Mouse (Mus musculus) CH12.LX (cell line): ENCODE data around the gene Gm21970. TPM values are rescaled to one million over a fixed set of nuclear protein-coding genes. Genes with fewer than 3 reads are reported as not detected.

Experiments used
- DNase-seq: peaks from one replicate; pipeline ENCODE4 v3.0.0-alpha.2; 2013; ENCODE audit errors: extremely low read depth
- H3K27ac ChIP-seq: 2 replicates; pipeline ENCODE4 v1.5.1; 2012; ENCODE audit warnings: low read depth, mild to moderate bottlenecking, control low read depth, moderate library complexity; ENCODE audit not compliant: insufficient read depth
- H3K27me3 ChIP-seq: replicated peaks from 2 replicates; pipeline ENCODE3; 2012; ENCODE audit warnings: inconsistent platforms
- H3K36me3 ChIP-seq, 2 experiments: replicated peaks in 1 of 2; 2 replicates each; pipeline versions ENCODE3 to v1.6.1; 2012; ENCODE audit warnings: inconsistent platforms in 1 of 2, low read length in 1 of 2, mild to moderate bottlenecking in 1 of 2, mixed read lengths in 1 of 2, moderate library complexity in 1 of 2; ENCODE audit not compliant: control insufficient read depth in 1 of 2, insufficient read depth in 1 of 2
- H3K4me1 ChIP-seq, 2 experiments: 2 replicates each; pipeline ENCODE4 v1.6.1; 2012; ENCODE audit warnings: inconsistent platforms in 1 of 2, moderate library complexity in 1 of 2; ENCODE audit not compliant: insufficient read depth in 2 of 2, control insufficient read depth in 1 of 2
- H3K4me2 ChIP-seq: 2 replicates; pipeline ENCODE4 v1.6.1; 2012; ENCODE audit warnings: low read depth, mild to moderate bottlenecking, control low read depth; ENCODE audit not compliant: poor library complexity, insufficient read depth, severe bottlenecking
- H3K4me3 ChIP-seq, 3 experiments: fragments of 150-350 bp in 1 of 3; sonication (generic) in 1 of 3; replicated peaks in 1 of 3; 2 replicates each; pipeline versions ENCODE3 to v1.5.1; 2011 to 2012; ENCODE audit warnings: low read depth in 2 of 3, low read length in 2 of 3, mild to moderate bottlenecking in 2 of 3, moderate library complexity in 2 of 3, control low read depth in 1 of 3, improper control_type of control experiment in 1 of 3, inconsistent platforms in 1 of 3, mixed read lengths in 1 of 3; ENCODE audit not compliant: poor library complexity in 1 of 3
- H3K79me2 ChIP-seq: replicated peaks from 2 replicates; pipeline ENCODE4 v1.6.1; 2012; ENCODE audit warnings: mild to moderate bottlenecking, moderate library complexity; ENCODE audit not compliant: control insufficient read depth, poor library complexity, insufficient read depth, severe bottlenecking; ENCODE audit errors: extremely low read depth
- H3K9ac ChIP-seq: 2 replicates; pipeline ENCODE4 v1.6.1; 2012; ENCODE audit warnings: low read depth, mild to moderate bottlenecking, control low read depth, moderate library complexity; ENCODE audit not compliant: insufficient read depth
- H3K9me3 ChIP-seq: replicated peaks from 2 replicates; pipeline ENCODE3; 2012; ENCODE audit warnings: low read length, inconsistent platforms, mixed read lengths
- BHLHE40 ChIP-seq: IDR thresholded peaks from 2 replicates; pipeline ENCODE4 v1.6.1; 2011; ENCODE audit warnings: mild to moderate bottlenecking, low read depth, low read length, improper control_type of control experiment
- CHD1 ChIP-seq: IDR thresholded peaks from 2 replicates; pipeline ENCODE4 v1.6.1; 2012; ENCODE audit warnings: low read depth, low read length, improper control_type of control experiment, inconsistent platforms
- CHD2 ChIP-seq: IDR thresholded peaks from 2 replicates; pipeline ENCODE4 v1.6.1; 2011; ENCODE audit warnings: low read length, improper control_type of control experiment
- E2F4 ChIP-seq: IDR thresholded peaks from 2 replicates; pipeline ENCODE4 v1.6.1; 2011; ENCODE audit warnings: low read depth, low read length, improper control_type of control experiment; ENCODE audit not compliant: insufficient replicate concordance
- ELF1 ChIP-seq: IDR thresholded peaks from 2 replicates; pipeline ENCODE4 v1.6.1; 2014; ENCODE audit warnings: low read depth, mild to moderate bottlenecking, inconsistent platforms, low read length, improper control_type of control experiment
- EP300 ChIP-seq: IDR thresholded peaks from 2 replicates; pipeline ENCODE4 v1.6.1; 2011; ENCODE audit warnings: low read length, improper control_type of control experiment
- ETS1 ChIP-seq: conservative IDR thresholded peaks from 2 replicates; pipeline ENCODE4 v1.6.1; 2012; ENCODE audit warnings: low read depth, mild to moderate bottlenecking, inconsistent platforms, low read length, improper control_type of control experiment, moderate library complexity
- GABPA ChIP-seq: IDR thresholded peaks from 2 replicates; pipeline ENCODE4 v1.6.1; 2012; ENCODE audit warnings: low read depth, low read length, improper control_type of control experiment, inconsistent platforms; ENCODE audit not compliant: insufficient replicate concordance
- HCFC1 ChIP-seq: IDR thresholded peaks from 2 replicates; pipeline ENCODE4 v1.6.1; 2012; ENCODE audit warnings: low read depth, mild to moderate bottlenecking, inconsistent platforms, low read length, improper control_type of control experiment
- IRF4 ChIP-seq: IDR thresholded peaks from 2 replicates; pipeline ENCODE4 v1.6.1; 2014; ENCODE audit warnings: low read depth, mild to moderate bottlenecking, inconsistent platforms, low read length, improper control_type of control experiment
- JUN ChIP-seq: IDR thresholded peaks from 2 replicates; pipeline ENCODE4 v1.6.1; 2011; ENCODE audit warnings: low read depth, mild to moderate bottlenecking, low read length, improper control_type of control experiment, moderate library complexity; ENCODE audit not compliant: insufficient read depth
- JUND ChIP-seq: conservative IDR thresholded peaks from 2 replicates; pipeline ENCODE4 v1.6.1; 2011; ENCODE audit warnings: low read depth, low read length, improper control_type of control experiment
- KAT2A ChIP-seq: IDR thresholded peaks from 2 replicates; pipeline ENCODE4 v1.6.1; 2012; ENCODE audit warnings: low read length, improper control_type of control experiment, inconsistent platforms; ENCODE audit not compliant: insufficient replicate concordance
- MAFK ChIP-seq: IDR thresholded peaks from 2 replicates; pipeline ENCODE4 v1.6.1; 2011; ENCODE audit warnings: low read length, improper control_type of control experiment; ENCODE audit not compliant: insufficient replicate concordance
- MAZ ChIP-seq: IDR thresholded peaks from 2 replicates; pipeline ENCODE4 v1.6.1; 2012; ENCODE audit warnings: low read depth, mild to moderate bottlenecking, inconsistent platforms, low read length, improper control_type of control experiment, moderate library complexity
- MEF2A ChIP-seq: IDR thresholded peaks from 2 replicates; pipeline ENCODE4 v1.6.1; 2014; ENCODE audit warnings: low read depth, mild to moderate bottlenecking, inconsistent platforms, low read length, improper control_type of control experiment, borderline replicate concordance
- MXI1 ChIP-seq: IDR thresholded peaks from 2 replicates; pipeline ENCODE4 v1.6.1; 2011; ENCODE audit warnings: mild to moderate bottlenecking, low read depth, low read length, improper control_type of control experiment
- MYC ChIP-seq: IDR thresholded peaks from 2 replicates; pipeline ENCODE4 v1.6.1; 2011; ENCODE audit warnings: low read depth, mild to moderate bottlenecking, improper control_type of control experiment, low read length
- NRF1 ChIP-seq: IDR thresholded peaks from 2 replicates; pipeline ENCODE4 v1.6.1; 2014; ENCODE audit warnings: low read depth, mild to moderate bottlenecking, inconsistent platforms, low read length, improper control_type of control experiment, moderate library complexity
- POLR2A ChIP-seq: IDR thresholded peaks from 2 replicates; pipeline ENCODE4 v1.6.1; 2011; ENCODE audit warnings: low read depth, mild to moderate bottlenecking, improper control_type of control experiment, low read length
- POLR2AphosphoS2 ChIP-seq: IDR thresholded peaks from 2 replicates; pipeline ENCODE4 v1.6.1; 2011; ENCODE audit warnings: low read depth, low read length, improper control_type of control experiment
- RAD21 ChIP-seq: IDR thresholded peaks from 2 replicates; pipeline ENCODE4 v1.6.1; 2011; ENCODE audit warnings: low read depth, mild to moderate bottlenecking, low read length, improper control_type of control experiment, moderate library complexity
- RCOR1 ChIP-seq: conservative IDR thresholded peaks from 2 replicates; pipeline ENCODE4 v1.6.1; 2012; ENCODE audit warnings: low read depth, mild to moderate bottlenecking, inconsistent platforms, low read length, improper control_type of control experiment
- SIN3A ChIP-seq: IDR thresholded peaks from 2 replicates; pipeline ENCODE4 v1.6.1; 2012; ENCODE audit warnings: low read length, improper control_type of control experiment, inconsistent platforms
- TCF12 ChIP-seq: IDR thresholded peaks from 2 replicates; pipeline ENCODE4 v1.6.1; 2014; ENCODE audit warnings: low read depth, mild to moderate bottlenecking, inconsistent platforms, low read length, improper control_type of control experiment
- UBTF ChIP-seq: IDR thresholded peaks from 2 replicates; pipeline ENCODE4 v1.6.1; 2012; ENCODE audit warnings: low read depth, mild to moderate bottlenecking, inconsistent platforms, low read length, improper control_type of control experiment, moderate library complexity
- USF1 ChIP-seq: IDR thresholded peaks from 2 replicates; pipeline ENCODE4 v1.6.1; 2014; ENCODE audit warnings: low read depth, mild to moderate bottlenecking, inconsistent platforms, low read length, improper control_type of control experiment
- USF2 ChIP-seq: conservative IDR thresholded peaks from 2 replicates; pipeline ENCODE4 v1.6.1; 2011; ENCODE audit warnings: low read depth, low read length, improper control_type of control experiment
- ZC3H11A ChIP-seq: IDR thresholded peaks from 2 replicates; pipeline ENCODE4 v1.6.1; 2012; ENCODE audit warnings: low read depth, mild to moderate bottlenecking, inconsistent platforms, low read length, improper control_type of control experiment
- ZKSCAN1 ChIP-seq: IDR thresholded peaks from 2 replicates; pipeline ENCODE4 v1.6.1; 2012; ENCODE audit warnings: low read depth, inconsistent platforms, low read length, improper control_type of control experiment, borderline replicate concordance
- ZNF384 ChIP-seq: IDR thresholded peaks from 2 replicates; pipeline ENCODE4 v1.6.1; 2012; ENCODE audit warnings: low read depth, low read length, improper control_type of control experiment, inconsistent platforms
- dilution Hi-C: fragments of 300-500 bp; cut with MboI; formaldehyde crosslinking; loops from 2 replicates; pipeline ENCODE4 v1.14.3; 2020; ENCODE audit warnings: low sequenced_read_pairs; ENCODE audit not compliant: extremely low pct_unique_long_range_greater_than_20kb, extremely low pct_ligation_motif_present
- in situ Hi-C: fragments of 300-500 bp; cut with MboI; formaldehyde crosslinking; loops from 3 replicates; pipeline ENCODE4 v1.14.3; 2019; ENCODE audit warnings: low sequenced_read_pairs, low pct_ligation_motif_present, low pct_unique_long_range_greater_than_20kb, mixed read lengths
- polyA plus RNA-seq: library from polyadenylated mRNA; unstranded; fragments of >175 nt; gene quantifications from 2 replicates; pipeline ENCODE4 v1.2.1, GENCODE M21; 2012; ENCODE audit warnings: low read depth; ENCODE audit not compliant: insufficient read length
- total RNA-seq, 2 experiments: library from RNA; depleted of rRNA; stranded (reverse); fragments of 300-350 nt in 1 of 2; fragments of >200 nt in 1 of 2; gene quantifications; 2 replicates each; pipeline ENCODE4 v1.2.3; 2012 to 2014

Gene Gm21970
- total and polyA plus RNA-seq, 3 experiments, result not detected

DNA sequence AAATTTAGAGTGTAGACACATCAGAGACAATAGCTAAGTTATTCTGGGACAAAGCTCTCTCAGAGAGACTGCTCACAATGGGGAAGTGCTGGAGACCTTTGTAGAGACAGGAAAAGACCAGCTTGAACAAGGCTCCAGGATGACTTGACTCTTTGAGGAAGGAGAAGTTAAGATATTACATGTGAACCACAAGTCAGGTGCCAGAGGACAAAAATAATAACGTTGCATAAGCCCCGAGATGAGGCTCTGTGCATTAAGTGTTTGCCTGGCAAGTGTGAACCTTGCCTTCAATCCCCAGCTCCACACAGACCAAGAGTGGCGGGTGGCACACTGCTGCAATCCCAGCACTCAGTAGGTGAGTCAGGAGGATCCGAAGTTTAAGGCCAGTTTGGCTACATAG lies 36.9 kb upstream of the Gm21970 start:
- Histone ChIP-seq H3K9ac (no peak overlapping the region), H3K79me2 (no peaks in the 10 kb centered on the region), H3K9me3 (no peaks in the 10 kb centered on the region), H3K36me3 (no peaks in the 10 kb centered on the region), H3K4me2 (peak overlapping the region; percentile 29; the same call in 1 of the 2 replicates), H3K27me3 (peaks cover 40% of the 10 kb centered on the region), H3K4me1 (peaks cover 14 to 34% of the 10 kb centered on the region in 2 experiments), H3K27ac (no peak overlapping the region), H3K4me3 (no peak overlapping the region)
- dilution Hi-C loops, result no loop called here
- in situ Hi-C loops, result loop anchor here (5.0 to 25.0 kb wide), 3 partner anchors 272 to 933 kb away; partner anchors contain the start of gene Kcne2
- TF ChIP-seq ZNF384 (no peak), ZKSCAN1 (no peak), USF1 (no peak), EP300 (0 out of 2 replicates have a peak, but pooled peaks have one; percentile 42), TCF12 (peak; percentile 7; the same call in 1 of the 2 replicates), SIN3A (0 out of 2 replicates have a peak, but pooled peaks have one; percentile 10), BHLHE40 (peak; percentile 92), MEF2A (peak; percentile 79; the same call in 1 of the 2 replicates), E2F4 (no peak), MYC (no peak), JUND (no peak; the same call in 1 of the 2 replicates), IRF4 (no peak), ETS1 (peak; percentile 70), ELF1 (0 out of 2 replicates have a peak, but pooled peaks have one; percentile 4), UBTF (no peak)
- DNase-seq, result peak; percentile 70

- dilution Hi-C loops, result no loop called here
- TF ChIP-seq UBTF, result peak; percentile 97
- peak; percentile 75 for TF ChIP-seq MAFK
- no peak for TF ChIP-seq CHD1
- TF ChIP-seq GABPA, result no peak
- TF ChIP-seq HCFC1, result no peak
- no peak for TF ChIP-seq E2F4
- TF ChIP-seq ELF1, result peak; percentile 62
- no peak for TF ChIP-seq ZC3H11A
- peak; percentile 75 for TF ChIP-seq MXI1
- no peak for TF ChIP-seq POLR2AphosphoS2
- 0 out of 2 replicates have a peak, but pooled peaks have one; percentile 20 for TF ChIP-seq RCOR1
- TF ChIP-seq ZKSCAN1, result no peak
- no peak for TF ChIP-seq MAZ
- TF ChIP-seq NRF1, result 0 out of 2 replicates have a peak, but pooled peaks have one; percentile 25
- peak; percentile 53 for TF ChIP-seq TCF12
- TF ChIP-seq USF1, result no peak
- TF ChIP-seq KAT2A, result 0 out of 2 replicates have a peak, but pooled peaks have one; percentile 40
- no peak for TF ChIP-seq RAD21
- no peak for TF ChIP-seq USF2
- peak; percentile 49; the same call in 1 of the 2 replicates for TF ChIP-seq CHD2
- TF ChIP-seq POLR2A, result peak; percentile 45; the same call in 1 of the 2 replicates
- TF ChIP-seq JUN, result no peak
These were observed 36.4 kb upstream of the Gm21970 start for GRCm38 (mm10) chr16:91355160-91355559.

More at GRCm38 (mm10) chr16:91355160-91355559, 36.4 kb upstream of the Gm21970 start:
- Histone ChIP-seq H3K9me3 (no peaks in the 10 kb centered on the region), H3K27me3 (peaks cover 34% of the 10 kb centered on the region), H3K27ac (peak overlapping the region; percentile 58), H3K79me2 (no peaks in the 10 kb centered on the region), H3K4me3 (no peak overlapping the region), H3K9ac (peak overlapping the region; percentile 22), H3K4me2 (peak overlapping the region; percentile 29), H3K4me1 (peaks cover 14 to 34% of the 10 kb centered on the region in 2 experiments), H3K36me3 (no peaks in the 10 kb centered on the region)
- in situ Hi-C loops, result loop anchor here (25.0 kb wide), 2 partner anchors 557 to 932 kb away; partner anchors contain the start of gene Kcne2
- peak; percentile 79 for DNase-seq
